Mouse (Mus musculus) gastrocnemius, postnatal 25 days (tissue): Measurements from ENCODE around the gene Capn1. TPM values are rescaled to one million over a fixed set of nuclear protein-coding genes. Genes with fewer than 3 reads are reported as not detected.

ENCODE experiments used
- DNase-seq: peaks from one replicate; pipeline ENCODE4 v3.0.0; 2022
- total RNA-seq, 2 experiments: library from RNA; stranded (reverse); gene quantifications; 1 replicate in 1 of 2; 2 replicates in 1 of 2; pipeline ENCODE4 v1.2.3; 2021

The Capn1 gene
- total RNA-seq, 2 experiments from 2014 or later: 76.8 to 81.5 TPM

DNA sequence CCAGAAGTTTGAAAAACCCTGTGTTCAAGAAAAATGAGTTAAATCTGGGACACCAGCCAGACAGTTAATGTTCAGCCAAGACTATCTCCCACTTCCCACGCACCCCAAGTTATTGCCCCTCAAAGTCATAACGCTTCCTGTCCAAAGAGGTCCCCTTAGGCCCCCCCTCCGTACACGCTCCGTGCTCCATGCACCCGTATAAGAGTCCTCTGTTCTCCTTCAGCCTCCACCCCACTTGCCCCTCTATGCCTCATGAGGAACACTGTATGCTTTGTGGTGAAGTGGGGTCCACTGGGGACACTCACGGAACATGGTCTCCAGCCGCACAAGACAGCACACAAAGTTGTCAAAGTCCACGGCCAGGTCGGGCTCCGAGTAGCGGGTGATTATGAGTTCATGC, 25.7 kb downstream of the Capn1 start:
- no peak for DNase-seq

DNA sequence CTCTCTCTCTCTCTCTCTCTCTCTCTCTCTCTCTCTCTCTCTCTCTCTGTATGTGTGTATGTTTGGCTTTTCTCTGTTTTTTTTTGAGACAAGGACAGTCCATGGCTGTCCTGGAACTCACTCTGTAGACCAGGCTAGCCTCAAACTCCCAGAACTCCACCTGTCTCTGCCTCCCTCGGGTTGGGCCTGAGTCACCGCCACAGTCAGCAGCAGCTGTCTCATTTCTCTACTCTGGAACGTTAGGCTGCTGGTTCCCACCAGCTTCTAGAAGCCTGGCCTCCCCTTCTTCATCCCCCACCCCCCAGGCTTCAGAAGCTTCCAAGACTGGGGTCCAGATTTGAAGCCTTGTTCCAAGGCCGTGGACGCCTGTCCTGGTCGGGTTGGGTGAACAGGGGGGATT, 26.1 kb downstream of the Capn1 start:
- DNase-seq: no peak

DNA sequence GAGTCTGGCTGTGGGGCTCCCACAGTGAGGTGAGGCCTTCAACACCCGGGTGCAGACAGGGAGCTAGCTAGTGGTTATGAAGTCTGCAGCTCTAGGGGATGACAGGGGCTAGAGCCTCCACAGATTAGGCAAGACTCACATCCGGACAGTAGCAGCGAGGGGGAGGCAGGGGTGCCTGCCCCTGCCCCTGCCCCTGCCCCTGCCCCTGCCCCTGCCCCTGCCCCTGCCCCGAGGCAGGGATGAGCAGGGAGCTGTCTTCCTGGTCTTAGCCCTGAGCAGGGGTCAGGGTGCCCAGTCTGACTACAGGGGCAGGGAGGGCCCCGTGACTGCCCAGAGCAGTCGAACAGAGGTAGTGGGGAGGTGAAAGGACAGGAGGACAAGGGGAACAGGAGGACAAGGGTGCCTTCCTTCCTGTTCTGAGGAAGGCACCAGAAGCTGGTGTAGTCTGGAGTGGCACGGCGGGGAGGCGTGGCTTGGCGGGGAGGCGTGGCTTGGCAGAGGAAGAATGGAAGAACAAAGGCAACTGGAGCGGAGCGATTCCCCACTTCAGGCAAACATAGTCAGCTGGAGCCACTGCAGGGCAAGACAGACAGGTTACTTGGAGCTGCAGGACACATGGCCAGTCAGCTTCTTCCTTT, 26.8 kb downstream of the Capn1 start:
- DNase-seq: no peak

DNA sequence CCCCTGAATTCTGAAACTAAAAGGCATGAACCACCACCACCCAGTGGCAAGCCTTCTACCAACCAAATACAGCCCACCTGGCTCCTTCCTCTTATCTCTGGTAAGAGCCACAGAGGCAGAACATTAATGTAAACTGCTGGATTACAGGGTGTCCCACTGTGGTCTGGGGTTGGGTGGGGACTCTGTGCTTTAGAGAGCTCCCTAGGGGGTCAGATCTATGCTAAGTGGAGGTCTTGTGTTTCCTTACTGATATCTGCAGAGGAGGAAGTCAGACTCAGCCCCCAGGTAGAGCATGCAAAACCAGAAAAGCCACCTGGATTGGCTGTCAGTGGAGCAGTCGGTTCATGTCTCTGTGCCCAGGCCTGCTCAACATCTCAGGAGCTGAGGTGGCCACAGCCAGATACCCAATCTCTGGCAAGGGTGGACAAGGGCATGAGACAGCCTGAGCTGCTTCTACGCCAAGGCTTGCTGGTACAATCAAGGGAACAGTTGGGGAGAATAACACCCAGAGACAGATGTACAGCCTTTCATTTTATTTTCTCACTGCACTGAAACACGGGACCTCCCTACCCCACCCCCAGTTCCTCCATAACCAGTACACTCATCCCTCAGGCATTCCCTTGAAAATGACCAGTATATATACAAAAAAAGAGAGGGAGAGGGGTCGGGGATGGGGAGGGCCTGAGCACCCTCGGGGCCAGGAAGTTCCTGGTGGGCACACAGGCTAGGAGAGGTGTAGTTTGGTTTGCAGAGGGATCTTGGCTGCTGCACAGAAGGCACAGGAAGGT, 27.5 kb downstream of the Capn1 start:
- no peak for DNase-seq

DNA sequence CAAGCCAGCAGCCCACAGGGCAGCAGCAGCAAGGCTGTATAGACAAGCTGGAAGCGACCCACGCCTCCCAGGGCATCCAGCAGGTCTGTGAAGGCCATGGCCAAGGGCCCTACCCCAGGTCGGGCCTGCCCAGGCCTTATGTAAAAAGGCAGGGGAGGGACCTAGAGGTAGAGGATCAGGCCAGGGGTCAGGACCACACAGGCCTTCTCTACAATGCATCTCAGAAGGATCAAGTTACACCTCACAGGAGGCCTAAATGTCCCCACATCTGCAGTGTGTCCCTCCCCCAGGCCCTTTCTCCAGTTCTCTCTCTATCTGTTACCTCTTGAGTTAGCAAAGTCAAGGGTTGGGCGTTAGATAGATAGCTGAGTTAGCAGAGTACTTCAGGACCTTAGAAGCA, 29.7 kb downstream of the Capn1 start, which contains the start of gene Slc22a20:
TSS of gene Slc22a20 (minus strand) at position 101 of the 400 bp plus-strand sequence.
- no peak for DNase-seq

DNA sequence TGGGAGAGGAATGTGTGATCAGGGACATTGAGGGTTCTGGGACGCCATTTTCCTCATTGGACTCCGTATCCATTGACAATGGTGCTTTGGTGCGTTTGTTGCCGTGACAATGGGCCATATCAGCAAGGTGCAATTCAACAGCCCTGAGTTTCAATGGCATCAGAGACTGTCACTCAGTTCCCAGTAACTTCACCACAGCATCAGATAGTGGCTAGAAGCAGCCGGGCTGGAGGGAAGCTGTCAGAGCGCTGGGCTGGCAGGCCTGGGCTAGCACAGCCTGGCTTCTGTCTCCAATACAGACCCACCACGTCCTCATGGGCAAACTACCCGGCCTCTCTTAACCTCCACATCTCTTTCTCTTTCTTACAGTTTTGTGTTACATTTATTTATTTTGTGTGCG, 35.2 kb downstream of the Capn1 start:
- DNase-seq: no peak

DNA sequence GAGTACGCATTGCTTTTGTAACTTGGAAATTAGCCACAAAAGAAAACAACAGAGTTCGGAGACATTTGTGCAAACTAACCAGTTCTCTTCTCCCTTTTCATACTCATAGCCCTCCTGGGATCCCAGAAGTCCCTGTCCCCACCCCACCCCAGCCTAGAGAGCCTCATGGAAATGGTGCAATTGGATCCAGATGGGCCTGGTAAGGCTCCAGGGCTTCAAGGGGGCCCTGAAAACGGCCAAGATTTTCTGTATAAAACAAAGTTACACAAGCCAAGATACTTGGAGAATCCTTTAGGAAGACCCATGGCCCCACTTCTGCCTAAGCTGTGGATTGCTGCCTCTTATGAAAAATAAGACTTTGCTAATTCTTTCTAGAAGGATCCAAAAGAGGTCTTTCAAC, 38.0 kb downstream of the Capn1 start:
- peak; percentile 62 for DNase-seq

DNA sequence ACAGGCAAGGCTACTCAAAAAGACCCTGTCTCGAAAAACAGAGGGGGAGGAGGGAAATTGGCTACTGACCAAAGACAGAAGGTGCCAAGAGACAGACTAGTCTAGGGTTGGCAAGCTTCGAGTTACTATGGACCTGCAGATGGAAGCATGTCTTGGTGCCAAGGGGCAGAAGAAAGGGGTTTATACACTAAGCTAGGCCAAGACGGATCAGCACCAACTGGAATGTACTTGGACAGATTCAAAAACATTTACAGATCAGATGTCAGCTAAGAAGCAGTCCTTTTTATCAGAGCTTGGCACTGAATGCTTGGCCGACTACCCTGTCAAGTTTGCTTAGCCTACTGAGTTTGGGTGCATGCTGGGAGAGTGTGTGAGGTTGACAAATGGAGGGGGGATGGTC, 40.0 kb downstream of the Capn1 start:
- DNase-seq: no peak

DNA sequence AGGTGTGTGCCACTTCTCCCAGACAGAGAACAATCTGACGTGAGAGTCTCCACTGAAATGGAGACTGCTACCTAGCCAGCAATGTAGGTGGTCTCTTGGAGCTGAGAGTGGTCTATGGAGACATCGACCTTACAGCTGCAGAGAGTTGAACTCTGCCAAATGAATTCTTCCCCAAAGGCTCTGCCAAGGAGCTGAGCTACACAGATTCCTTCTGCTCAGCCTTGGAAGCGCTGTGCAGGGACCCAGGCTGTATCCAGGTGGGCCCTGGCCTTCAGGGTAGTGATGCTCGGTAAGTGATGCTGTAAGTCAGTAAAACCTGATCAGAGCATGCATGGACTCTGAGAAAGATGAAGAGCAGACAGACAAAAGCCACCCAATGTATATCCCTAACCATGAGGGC, 40.6 kb downstream of the Capn1 start:
- DNase-seq: no peak

DNA sequence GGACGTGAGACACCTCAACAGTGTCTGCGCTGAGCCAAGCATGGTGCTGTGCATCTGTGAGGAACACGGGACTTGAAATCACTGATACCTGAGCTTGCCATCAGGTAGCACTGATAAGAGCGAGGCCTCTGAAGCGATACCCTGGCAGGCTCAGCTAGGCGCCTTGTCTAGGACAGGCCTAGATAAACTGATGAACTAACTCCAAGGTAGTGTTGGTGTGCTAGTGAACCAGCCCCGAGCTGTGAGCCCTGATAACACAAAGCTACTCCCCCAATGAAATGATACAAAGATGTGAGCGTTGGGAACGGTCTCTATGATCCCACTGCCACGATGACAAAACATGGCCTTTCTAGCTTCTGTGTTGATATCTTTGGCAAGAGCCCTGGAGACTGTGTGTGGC, 48.0 kb downstream of the Capn1 start:
- no peak for DNase-seq

DNA sequence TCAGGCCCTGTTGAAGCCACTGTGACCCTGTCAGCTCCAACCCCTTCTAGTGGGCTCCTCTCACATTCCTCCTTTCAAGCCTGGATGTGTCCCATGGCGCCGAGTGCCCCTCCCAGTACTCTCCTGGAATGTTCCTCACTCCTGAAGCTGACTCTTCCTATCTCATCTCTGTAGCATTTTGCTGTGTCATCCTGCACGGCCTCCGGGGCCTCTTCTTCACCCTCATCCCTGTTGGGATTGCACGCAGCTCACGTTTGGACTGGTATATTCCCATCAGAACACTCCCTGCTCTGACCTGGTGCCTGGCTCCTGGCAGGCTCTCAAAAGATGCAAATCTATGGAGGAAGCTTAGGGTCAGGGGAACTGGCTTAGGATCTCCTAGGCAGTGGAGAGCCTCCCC, 48.9 kb downstream of the Capn1 start:
- no peak for DNase-seq

DNA sequence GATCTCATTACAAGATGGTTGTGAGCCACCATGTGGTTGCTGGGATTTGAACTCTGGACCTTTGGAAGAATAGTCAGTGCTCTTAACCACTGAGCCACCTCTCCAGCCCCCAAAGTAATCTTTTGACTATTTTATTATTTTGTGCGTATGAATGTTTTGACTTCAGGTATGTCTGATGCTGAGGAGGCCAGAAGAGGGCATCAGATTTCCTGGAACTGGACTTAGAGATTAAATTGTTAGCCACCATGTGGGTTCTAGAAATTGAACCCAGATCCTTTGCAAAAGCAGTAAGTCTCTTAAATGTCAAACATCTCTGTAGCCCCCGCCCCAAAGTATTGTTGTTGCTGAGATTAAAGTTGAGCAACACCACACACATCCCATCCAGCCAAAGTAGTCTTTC, 49.8 kb downstream of the Capn1 start:
- no peak for DNase-seq

DNA sequence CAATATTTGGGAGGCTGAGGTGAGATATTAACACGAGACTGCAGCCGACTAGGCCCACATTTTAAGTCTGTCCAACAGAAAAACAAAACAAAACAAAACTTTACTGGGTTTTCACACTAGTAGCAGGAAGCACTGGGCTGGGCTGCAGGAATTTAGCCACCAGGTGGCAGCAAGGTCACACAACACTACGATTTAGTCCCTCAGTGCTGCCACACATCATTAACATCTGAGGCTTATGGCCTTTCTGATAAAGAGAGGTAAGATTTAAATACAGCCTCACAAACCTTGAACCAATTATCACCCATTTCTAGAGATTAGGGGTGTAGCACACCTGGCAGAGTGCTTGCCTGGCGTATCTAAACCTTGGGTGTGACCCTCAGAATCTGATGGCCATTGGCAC, 50.4 kb downstream of the Capn1 start:
- peak; percentile 54 for DNase-seq

DNA sequence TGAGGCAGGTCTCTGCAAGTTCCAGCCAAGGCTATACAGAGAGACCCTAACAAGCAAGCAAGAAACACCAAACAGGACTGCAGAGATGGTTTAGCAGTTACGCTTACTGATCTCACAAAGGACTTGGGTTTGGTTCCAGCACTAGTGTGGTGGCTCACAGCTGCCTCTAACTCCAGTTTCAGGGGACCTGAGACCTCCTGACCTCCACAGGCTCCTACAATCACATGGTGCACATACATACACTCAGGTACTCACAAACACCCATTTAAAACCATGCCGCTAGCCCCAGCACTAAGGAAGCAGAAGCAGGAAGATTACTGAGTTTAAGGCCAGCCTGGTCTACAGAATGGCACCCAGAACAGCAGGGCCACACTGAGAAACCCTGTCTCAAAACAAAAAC, 50.9 kb downstream of the Capn1 start:
- no peak for DNase-seq

DNA sequence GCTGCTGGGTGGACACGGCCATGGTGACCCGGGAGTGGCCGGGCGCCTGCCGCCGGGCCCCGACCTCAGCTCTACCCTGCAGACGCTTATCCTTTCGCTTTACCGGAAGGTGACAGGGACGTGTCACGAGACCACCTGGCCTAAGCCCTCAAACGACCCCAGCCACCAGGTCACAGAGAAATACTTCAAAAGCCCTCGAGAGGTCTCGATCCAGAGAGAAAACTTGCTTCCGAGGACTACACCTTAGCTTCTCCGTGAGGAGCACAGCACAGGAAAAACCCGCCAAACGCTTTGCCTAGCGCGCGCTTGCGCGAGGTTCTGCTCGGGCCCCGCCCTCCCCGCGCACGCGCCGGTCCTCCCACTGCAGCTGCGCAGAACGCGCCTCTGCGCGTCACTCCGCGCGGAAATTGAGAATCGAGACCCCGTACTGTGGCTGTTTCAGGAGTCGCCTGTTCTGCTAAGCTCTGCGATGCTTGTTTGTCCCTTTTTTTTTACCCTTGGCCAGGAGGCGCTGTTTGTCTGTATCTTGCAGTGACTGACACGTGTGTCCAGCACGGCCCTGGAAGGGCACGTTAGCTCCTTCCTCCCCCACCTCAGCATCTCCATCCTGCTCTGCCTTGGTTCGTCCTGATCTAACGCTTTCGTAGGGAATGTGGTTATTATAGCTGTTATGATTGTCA, 51.7 kb downstream of the Capn1 start, which contains the start of gene Pola2:
TSS of gene Pola2 (minus strand) at position 320 of the 680 bp plus-strand sequence.
- peak; percentile 82 for DNase-seq

DNA sequence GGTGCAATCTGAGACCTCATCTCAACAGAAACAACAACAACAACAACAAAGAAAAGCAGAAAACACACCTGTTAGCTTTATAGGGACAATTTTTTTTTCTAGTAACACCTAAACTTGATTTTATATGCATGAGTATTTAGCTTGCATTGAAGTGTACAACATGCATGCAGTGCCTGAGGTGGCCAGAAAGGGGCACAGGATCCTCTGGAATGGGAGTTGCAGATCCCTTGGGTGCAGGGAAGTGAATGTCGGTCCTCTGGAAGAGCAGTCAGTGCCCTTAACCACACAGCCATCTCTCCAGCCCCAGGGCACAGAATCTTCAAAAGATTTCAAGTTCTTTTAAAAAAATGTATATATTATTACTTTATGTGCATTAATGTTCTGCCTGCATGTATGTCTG, 53.0 kb downstream of the Capn1 start:
- no peak for DNase-seq

DNA sequence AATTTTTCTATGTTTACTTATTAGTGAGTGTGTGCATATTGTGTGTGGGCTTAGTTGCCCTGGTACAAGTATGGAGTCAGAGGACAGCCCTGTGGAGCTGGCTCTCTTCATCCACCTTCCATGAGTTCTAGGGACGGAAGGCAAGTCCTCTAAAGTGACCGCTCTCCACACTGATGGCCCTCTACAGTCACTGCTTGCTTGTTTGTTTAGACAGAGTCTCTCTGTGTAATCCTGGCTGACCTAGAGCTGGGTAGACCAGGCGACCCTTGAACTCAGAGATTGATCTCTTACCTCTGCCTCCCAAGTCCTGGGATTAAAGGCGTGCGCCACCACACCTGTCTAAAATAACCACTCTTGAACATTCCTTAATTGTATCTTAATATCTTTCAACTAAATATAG, 58.3 kb downstream of the Capn1 start:
- no peak for DNase-seq

DNA sequence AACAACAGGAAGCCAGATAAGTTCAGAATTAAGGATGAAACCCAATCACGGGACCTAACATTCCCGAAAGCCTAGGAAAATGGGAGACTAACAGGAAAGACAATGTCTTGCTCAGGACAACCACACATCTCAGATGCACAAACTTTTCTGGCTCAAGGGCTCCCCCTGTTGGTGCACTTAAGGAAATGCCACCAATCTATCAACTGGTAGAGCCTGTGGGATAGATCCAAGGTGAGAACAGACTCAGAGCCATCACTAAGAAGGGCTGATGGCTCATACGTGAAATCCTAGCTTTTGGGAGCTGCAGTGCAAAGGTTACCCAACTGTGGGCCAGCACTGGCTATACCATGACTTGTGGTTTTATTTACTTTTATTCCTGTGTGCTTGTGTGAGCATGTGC, 59.0 kb downstream of the Capn1 start:
- DNase-seq: peak; percentile 71

DNA sequence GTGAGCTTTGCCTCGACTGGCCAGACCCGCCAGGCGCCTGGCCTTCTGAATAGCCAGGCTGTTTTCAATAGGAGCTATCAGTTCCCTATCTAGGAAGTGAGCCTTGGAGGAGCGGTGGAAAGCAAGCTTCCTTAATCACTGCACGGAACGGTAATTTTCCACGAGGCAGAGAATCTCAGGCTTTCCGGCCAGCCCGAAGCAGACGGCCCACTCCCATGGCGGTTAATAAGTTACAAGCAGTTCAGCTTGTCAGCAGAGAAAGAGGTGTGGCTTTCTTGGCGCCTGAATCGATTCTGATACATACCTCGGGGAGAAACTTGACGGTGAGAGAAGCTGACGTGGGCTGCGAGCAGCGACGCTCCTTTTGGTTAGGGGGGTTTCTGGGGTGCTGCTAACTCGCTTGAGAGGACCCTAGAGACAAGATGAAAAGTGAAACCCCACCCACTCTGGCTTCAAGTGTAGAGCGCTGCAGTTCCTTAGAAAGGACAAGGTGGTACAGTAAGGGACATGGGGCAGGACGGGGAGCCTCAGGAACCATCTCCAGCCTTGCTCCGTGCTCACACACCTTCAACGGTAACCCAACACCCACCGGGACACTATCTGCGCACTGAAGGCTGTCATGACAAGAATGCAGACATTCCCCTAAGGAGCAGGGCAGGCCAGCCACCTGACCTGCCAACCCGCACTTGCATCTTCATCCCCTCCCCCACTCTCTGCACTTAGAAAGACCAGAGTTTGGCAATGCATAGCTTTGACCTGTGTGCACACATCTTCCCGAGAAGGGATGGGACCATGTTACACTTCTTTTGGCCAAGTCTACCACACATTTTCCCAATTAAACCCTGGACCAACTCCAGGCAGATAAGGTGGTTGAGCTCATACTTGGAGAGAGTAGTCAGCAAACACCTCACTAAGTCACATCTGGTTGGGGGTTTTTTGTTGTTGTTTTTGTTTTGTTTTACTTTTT, 59.7 kb downstream of the Capn1 start:
- DNase-seq: no peak

DNA sequence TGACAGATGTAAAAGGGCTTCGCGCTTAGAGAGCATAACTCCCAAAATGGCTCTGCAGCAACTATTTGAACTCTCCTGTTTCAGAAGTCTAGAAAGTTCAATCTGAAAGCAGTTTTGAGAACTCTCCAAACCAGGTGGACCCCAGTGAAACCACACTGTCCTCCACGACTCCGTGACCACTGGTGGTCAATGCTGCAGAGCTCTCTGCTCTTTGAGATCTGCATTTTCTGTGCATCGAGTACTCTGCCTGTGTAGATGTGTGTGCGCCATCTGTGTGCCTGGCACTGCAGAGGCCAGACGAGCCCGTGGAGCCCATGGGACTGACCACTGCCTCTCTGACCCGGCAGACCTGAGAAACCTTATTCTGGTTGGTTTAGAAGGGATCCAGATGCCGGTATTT, 60.8 kb downstream of the Capn1 start:
- DNase-seq: no peak

DNA sequence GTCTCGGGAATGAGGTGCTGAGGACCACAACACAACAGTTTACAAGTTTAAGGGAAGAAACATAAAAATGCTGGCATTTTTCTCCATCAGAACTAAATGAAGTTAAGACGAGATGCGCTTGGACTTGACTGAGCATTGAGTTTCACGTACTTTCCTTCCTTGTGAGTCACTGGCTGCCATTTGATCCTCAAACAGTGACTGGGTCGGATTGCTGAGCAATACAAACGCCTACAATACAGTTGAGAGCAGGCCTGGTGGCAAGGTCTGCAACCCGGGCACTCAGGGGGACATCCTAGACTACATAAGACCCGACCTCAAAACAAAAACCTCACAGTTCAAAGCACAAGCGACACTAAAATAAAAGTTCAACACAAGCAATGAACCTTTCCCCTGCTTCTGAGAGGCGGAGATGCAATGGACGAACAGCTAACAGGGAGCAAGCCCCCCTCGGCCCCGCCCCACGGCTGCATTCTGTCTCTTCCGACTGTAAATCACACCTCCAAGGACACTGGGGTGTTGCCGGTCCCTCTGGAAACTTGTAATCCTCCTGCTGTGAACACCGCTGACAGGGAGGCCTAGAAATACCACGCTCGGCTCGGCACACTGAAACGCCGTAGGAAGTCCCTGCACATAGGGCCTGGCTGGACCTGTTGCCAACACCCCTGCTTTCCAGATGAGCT, 61.5 kb downstream of the Capn1 start:
- no peak for DNase-seq
